Mouse (Mus musculus) forebrain, embryonic 15.5 days (tissue): Measurements from ENCODE around the gene Fam213b. TPM values are rescaled to one million over a fixed set of nuclear protein-coding genes. Genes with fewer than 3 reads are reported as not detected.

Experiments used
- ATAC-seq: fragments of 200-750 bp; cut with Nextera tagmentation; replicated peaks from 2 replicates; pipeline ENCODE4 v1.8.0; 2017; ENCODE audit warnings: mild to moderate bottlenecking, moderate TSS enrichment, moderate library complexity
- H3K27ac ChIP-seq: fragments of 300-500 bp; sonication (generic); replicated peaks from 2 replicates; pipeline ENCODE4 v1.5.1; 2015; ENCODE audit warnings: mild to moderate bottlenecking, inconsistent platforms
- H3K27me3 ChIP-seq: fragments of 300-500 bp; sonication (generic); 2 replicates; pipeline ENCODE4 v1.6.1; 2015; ENCODE audit warnings: inconsistent platforms
- H3K36me3 ChIP-seq: fragments of 300-500 bp; sonication (generic); 2 replicates; pipeline ENCODE4 v1.6.1; 2015; ENCODE audit warnings: mild to moderate bottlenecking, inconsistent platforms
- H3K4me1 ChIP-seq: fragments of 300-500 bp; sonication (generic); 2 replicates; pipeline ENCODE4 v1.6.1; 2015; ENCODE audit warnings: inconsistent platforms
- H3K4me2 ChIP-seq: fragments of 300-500 bp; sonication (generic); replicated peaks from 2 replicates; pipeline ENCODE4 v1.6.1; 2015; ENCODE audit warnings: mild to moderate bottlenecking, inconsistent platforms
- H3K4me3 ChIP-seq: fragments of 300-500 bp; sonication (generic); 2 replicates; pipeline ENCODE4 v1.5.1; 2015; ENCODE audit warnings: mild to moderate bottlenecking, inconsistent platforms
- H3K9ac ChIP-seq: fragments of 300-500 bp; sonication (generic); replicated peaks from 2 replicates; pipeline ENCODE4 v1.6.1; 2015; ENCODE audit warnings: mild to moderate bottlenecking, inconsistent platforms
- H3K9me3 ChIP-seq: fragments of 300-500 bp; sonication (generic); 2 replicates; pipeline ENCODE4 v1.6.1; 2016; ENCODE audit warnings: inconsistent platforms
- WGBS: fragments of 180-500 bp; shearing (Covaris S2); methylation state at CpG from one replicate; pipeline ENCODE4 v1.1.7; 2015; ENCODE audit warnings: mixed read lengths; 5-methylcytosine and 5-hydroxymethylcytosine counted together
- polyA plus RNA-seq: library from polyadenylated mRNA; unstranded; fragments of >200 nt; fragmentation: Nextera tagmentation; extraction: Ambion mirVana; gene quantifications from 2 replicates; pipeline ENCODE4 v1.2.1, GENCODE M21; 2015

Fam213b gene
- polyA plus RNA-seq, 1 experiment from 2014 or later, result 40.5 TPM

GRCm38 (mm10) chr4:154866391-154866790, 32.5 kb downstream of the Fam213b start:
- H3K9me3 ChIP-seq, result no peaks in the 10 kb centered on the region
- no peaks in the 10 kb centered on the region; the same call in 1 of the 2 replicates for H3K27me3 ChIP-seq
- H3K27ac ChIP-seq, result no peak overlapping the region
- WGBS, result 87% methylated on average over 5 of the region's 5 CpGs
- no peak for ATAC-seq
- H3K4me3 ChIP-seq, result no peak overlapping the region
- H3K4me2 ChIP-seq, result no peak overlapping the region
- H3K36me3 ChIP-seq, result no peaks in the 10 kb centered on the region
- H3K9ac ChIP-seq, result no peak overlapping the region
- peaks cover 13% of the 10 kb centered on the region for H3K4me1 ChIP-seq

- H3K9me3 ChIP-seq, result no peaks in the 10 kb centered on the region
- H3K4me3 ChIP-seq, result no peak overlapping the region
- peak overlapping the region; percentile 59 for H3K4me2 ChIP-seq
- peak overlapping the region; percentile 50 for H3K9ac ChIP-seq
- WGBS, result 85% methylated on average over 18 of the region's 18 CpGs
- peak overlapping the region; percentile 73; the same call in 1 of the 2 replicates for H3K27ac ChIP-seq
- H3K36me3 ChIP-seq, result no peaks in the 10 kb centered on the region
- ATAC-seq, result peak; percentile 39
- no peaks in the 10 kb centered on the region; the same call in 1 of the 2 replicates for H3K27me3 ChIP-seq
- peaks cover 13% of the 10 kb centered on the region for H3K4me1 ChIP-seq
These were observed 33.8 kb downstream of the Fam213b start for GRCm38 (mm10) chr4:154864961-154865760.

- peak; percentile 90 for ATAC-seq
- under 1% methylated on average over 18 of the region's 18 CpGs for WGBS
- H3K4me2 ChIP-seq, result peak overlapping the region; percentile 59
These were observed 34.6 kb downstream of the Fam213b start for GRCm38 (mm10) chr4:154864271-154864771.

GRCm38 (mm10) chr4:154863436-154863935, 35.4 kb downstream of the Fam213b start:
- Histone ChIP-seq H3K27me3 (no peaks in the 10 kb centered on the region; the same call in 1 of the 2 replicates), H3K36me3 (no peaks in the 10 kb centered on the region), H3K9me3 (no peaks in the 10 kb centered on the region), H3K4me2 (no peak overlapping the region), H3K4me3 (no peak overlapping the region), H3K9ac (no peak overlapping the region), H3K27ac (peak overlapping the region; percentile 73; the same call in 1 of the 2 replicates), H3K4me1 (peaks cover 13% of the 10 kb centered on the region)
- 88% methylated on average over 3 of the region's 3 CpGs for WGBS
- ATAC-seq, result no peak

More at GRCm38 (mm10) chr4:154864271-154864771, 34.6 kb downstream of the Fam213b start:
- no peaks in the 10 kb centered on the region for H3K9me3 ChIP-seq
- H3K27ac ChIP-seq, result peak overlapping the region; percentile 73
- peak overlapping the region; percentile 42 for H3K4me3 ChIP-seq
- H3K36me3 ChIP-seq, result no peaks in the 10 kb centered on the region
- H3K4me1 ChIP-seq, result peaks cover 13% of the 10 kb centered on the region
- no peaks in the 10 kb centered on the region; the same call in none of the 2 replicates for H3K27me3 ChIP-seq
- H3K9ac ChIP-seq, result peak overlapping the region; percentile 50

- Histone ChIP-seq H3K36me3 (no peaks in the 10 kb centered on the region), H3K9ac (no peak overlapping the region), H3K4me3 (no peak overlapping the region), H3K4me1 (peaks cover 13% of the 10 kb centered on the region), H3K4me2 (no peak overlapping the region), H3K27me3 (no peaks in the 10 kb centered on the region; the same call in 1 of the 2 replicates), H3K9me3 (no peaks in the 10 kb centered on the region), H3K27ac (no peak overlapping the region)
- no peak for ATAC-seq
- 76% methylated on average over 5 of the region's 5 CpGs for WGBS
These were observed 37.0 kb downstream of the Fam213b start for GRCm38 (mm10) chr4:154861967-154862366.

- no peak for ATAC-seq
- no peak overlapping the region for H3K4me3 ChIP-seq
- no peak overlapping the region for H3K9ac ChIP-seq
- H3K27me3 ChIP-seq, result peaks cover 19% of the 10 kb centered on the region
- H3K4me2 ChIP-seq, result no peak overlapping the region
- peaks cover 16% of the 10 kb centered on the region for H3K4me1 ChIP-seq
- H3K27ac ChIP-seq, result no peak overlapping the region
- 66% methylated on average over 3 of the region's 3 CpGs for WGBS
- no peaks in the 10 kb centered on the region for H3K36me3 ChIP-seq
- no peaks in the 10 kb centered on the region for H3K9me3 ChIP-seq
These were observed 40.3 kb downstream of the Fam213b start for GRCm38 (mm10) chr4:154858601-154859000.

GRCm38 (mm10) chr4:154857366-154858240, 41.3 kb downstream of the Fam213b start:
- no peak overlapping the region for H3K27ac ChIP-seq
- 82% methylated on average over 10 of the region's 10 CpGs for WGBS

GRCm38 (mm10) chr4:154856882-154857281, 42.1 kb downstream of the Fam213b start:
- no peak overlapping the region for H3K27ac ChIP-seq
- 92% methylated on average over 7 of the region's 7 CpGs for WGBS
- 0 out of 2 replicates have a peak, but pooled peaks have one; percentile 3 for ATAC-seq
- no peak overlapping the region for H3K4me3 ChIP-seq
- H3K9ac ChIP-seq, result no peak overlapping the region
- H3K4me1 ChIP-seq, result peaks cover 16% of the 10 kb centered on the region
- H3K36me3 ChIP-seq, result no peaks in the 10 kb centered on the region
- H3K27me3 ChIP-seq, result peaks cover 19% of the 10 kb centered on the region
- no peak overlapping the region; the same call in 1 of the 2 replicates for H3K4me2 ChIP-seq
- no peaks in the 10 kb centered on the region for H3K9me3 ChIP-seq

More at GRCm38 (mm10) chr4:154857366-154858240, 41.3 kb downstream of the Fam213b start:
- no peak for ATAC-seq
- H3K4me3 ChIP-seq, result no peak overlapping the region
- H3K27me3 ChIP-seq, result peaks cover 19% of the 10 kb centered on the region
- no peaks in the 10 kb centered on the region for H3K36me3 ChIP-seq
- H3K9ac ChIP-seq, result no peak overlapping the region
- H3K4me2 ChIP-seq, result no peak overlapping the region
- no peaks in the 10 kb centered on the region for H3K9me3 ChIP-seq
- peaks cover 16% of the 10 kb centered on the region for H3K4me1 ChIP-seq

- peak overlapping the region; percentile 54 for H3K9ac ChIP-seq
- H3K27me3 ChIP-seq, result peaks cover 19% of the 10 kb centered on the region
- H3K4me2 ChIP-seq, result peak overlapping the region; percentile 74
- H3K4me1 ChIP-seq, result peaks cover 16% of the 10 kb centered on the region
- H3K9me3 ChIP-seq, result no peaks in the 10 kb centered on the region
- WGBS, result 18% methylated on average over 9 of the region's 9 CpGs
- peak overlapping the region; percentile 88 for H3K27ac ChIP-seq
- H3K4me3 ChIP-seq, result peak overlapping the region; percentile 52
- no peaks in the 10 kb centered on the region for H3K36me3 ChIP-seq
- ATAC-seq, result no peak; the same call in 1 of the 2 replicates
These were observed 42.5 kb downstream of the Fam213b start for GRCm38 (mm10) chr4:154856480-154856837.

- Histone ChIP-seq H3K9ac (peak overlapping the region; percentile 54), H3K9me3 (no peaks in the 10 kb centered on the region), H3K27me3 (peaks cover 19% of the 10 kb centered on the region), H3K4me1 (peaks cover 16% of the 10 kb centered on the region), H3K4me2 (peak overlapping the region; percentile 74), H3K27ac (peak overlapping the region; percentile 88), H3K36me3 (no peaks in the 10 kb centered on the region), H3K4me3 (peak overlapping the region; percentile 52)
- peak; percentile 95 for ATAC-seq
- WGBS, result under 1% methylated on average over 104 of the region's 110 CpGs
These were observed 43.0 kb downstream of the Fam213b start for GRCm38 (mm10) chr4:154855721-154856479.
